Mouse (Mus musculus) cerebellum, adult 9-10 months (tissue): ENCODE measurements around the gene Snx32.

Source experiments
- DNase-seq: peaks from one replicate; pipeline ENCODE4 v3.0.0; 2022

The Snx32 gene

GRCm38 (mm10) chr19:5480016-5480415 lies 30.3 kb downstream of the Snx32 start:
- no peak for DNase-seq

- peak; percentile 48 for DNase-seq
Measured at GRCm38 (mm10) chr19:5477668-5478300, 32.6 kb downstream of the Snx32 start.

- peak; percentile 63 for DNase-seq
Measured at GRCm38 (mm10) chr19:5477004-5477667, 33.2 kb downstream of the Snx32 start.

GRCm38 (mm10) chr19:5475069-5475714 lies 35.1 kb downstream of the Snx32 start:
- DNase-seq: peak; percentile 69

GRCm38 (mm10) chr19:5474281-5475068 lies 35.9 kb downstream of the Snx32 start:
- DNase-seq: peak; percentile 58

GRCm38 (mm10) chr19:5473720-5474119 lies 36.6 kb downstream of the Snx32 start, which contains the start of gene Efemp2:
Gene Efemp2 (plus strand): TSS chr19:5473954.
- DNase-seq: peak; percentile 74

GRCm38 (mm10) chr19:5472857-5473256 lies 37.5 kb downstream of the Snx32 start:
- DNase-seq: no peak

- no peak for DNase-seq
Measured at GRCm38 (mm10) chr19:5471846-5472245, 38.5 kb downstream of the Snx32 start.

GRCm38 (mm10) chr19:5468374-5468773 lies 42.0 kb downstream of the Snx32 start, which contains the start of gene Ctsw:
Gene Ctsw (minus strand): TSS chr19:5468507.
- DNase-seq: no peak

GRCm38 (mm10) chr19:5466916-5467500 lies 43.3 kb downstream of the Snx32 start:
- DNase-seq: no peak

GRCm38 (mm10) chr19:5465037-5465436 lies 45.3 kb downstream of the Snx32 start:
- no peak for DNase-seq

GRCm38 (mm10) chr19:5463791-5464562 lies 46.4 kb downstream of the Snx32 start:
- peak; percentile 74 for DNase-seq

- no peak for DNase-seq
Measured at GRCm38 (mm10) chr19:5463212-5463611, 47.1 kb downstream of the Snx32 start.

GRCm38 (mm10) chr19:5461411-5461810 lies 48.9 kb downstream of the Snx32 start:
- DNase-seq: no peak

GRCm38 (mm10) chr19:5460465-5460911 lies 49.9 kb downstream of the Snx32 start, which contains the start of gene Fibp:
Gene Fibp (plus strand): TSS chr19:5460615.
- peak; percentile 86 for DNase-seq

- no peak for DNase-seq
Measured at GRCm38 (mm10) chr19:5459896-5460295, 50.4 kb downstream of the Snx32 start.

- DNase-seq: peak; percentile 60
Measured at GRCm38 (mm10) chr19:5459019-5459418, 51.3 kb downstream of the Snx32 start.

GRCm38 (mm10) chr19:5457746-5458442 lies 52.4 kb downstream of the Snx32 start, which contains the start of gene Ccdc85b:
Gene Ccdc85b (minus strand): TSS chr19:5457894.
- peak; percentile 57 for DNase-seq

- DNase-seq: peak; percentile 98
Measured at GRCm38 (mm10) chr19:5456922-5457745, 53.2 kb downstream of the Snx32 start.
